Mouse (Mus musculus) heart, embryonic 14.5 days (tissue): ENCODE results near the gene Syn3. TPM values are rescaled to one million over a fixed set of nuclear protein-coding genes. Genes with fewer than 3 reads are reported as not detected.

Source experiments
- ATAC-seq: fragments of 200-750 bp; cut with Nextera tagmentation; 2 replicates; pipeline ENCODE4 v1.8.0; 2017; ENCODE audit warnings: low read depth, moderate TSS enrichment; ENCODE audit not compliant: insufficient number of reproducible peaks, insufficient read depth, low FRiP score
- H3K27ac ChIP-seq, 2 experiments: fragments of 200-500 bp in 1 of 2; fragments of 300-500 bp in 1 of 2; sonication (generic) in 1 of 2; replicated peaks in 1 of 2; 2 replicates each; pipeline ENCODE4 v1.5.1; 2012 to 2014; ENCODE audit warnings: low read depth in 2 of 2, low read length in 2 of 2, control low read depth in 1 of 2, mild to moderate bottlenecking in 1 of 2, mixed read lengths in 1 of 2; ENCODE audit not compliant: control insufficient read depth in 1 of 2, insufficient read depth in 1 of 2
- H3K27me3 ChIP-seq: fragments of 300-500 bp; sonication (generic); 2 replicates; pipeline ENCODE4 v1.6.1; 2014; ENCODE audit warnings: mild to moderate bottlenecking, low read length, control low read depth; ENCODE audit not compliant: control insufficient read depth, insufficient read depth
- H3K36me3 ChIP-seq: fragments of 300-500 bp; sonication (generic); 2 replicates; pipeline ENCODE4 v1.6.1; 2014; ENCODE audit warnings: mild to moderate bottlenecking, control low read depth, low read length, mixed read lengths; ENCODE audit not compliant: control insufficient read depth, insufficient read depth
- H3K4me1 ChIP-seq, 2 experiments: fragments of 200-500 bp in 1 of 2; fragments of 300-500 bp in 1 of 2; sonication (generic) in 1 of 2; 2 replicates each; pipeline ENCODE4 v1.6.1; 2012 to 2014; ENCODE audit warnings: low read length in 2 of 2, control low read depth in 1 of 2, mixed read lengths in 1 of 2; ENCODE audit not compliant: control insufficient read depth in 2 of 2, insufficient read depth in 2 of 2
- H3K4me2 ChIP-seq: fragments of 300-500 bp; sonication (generic); 2 replicates; pipeline ENCODE4 v1.6.1; 2014; ENCODE audit warnings: mild to moderate bottlenecking, low read length
- H3K4me3 ChIP-seq, 2 experiments: fragments of 200-500 bp in 1 of 2; fragments of 300-500 bp in 1 of 2; sonication (generic) in 1 of 2; 2 replicates each; pipeline ENCODE4 v1.5.1; 2012 to 2014; ENCODE audit warnings: low read length in 2 of 2, mild to moderate bottlenecking in 2 of 2, control low read depth in 1 of 2, low read depth in 1 of 2, moderate library complexity in 1 of 2; ENCODE audit not compliant: control insufficient read depth in 1 of 2, insufficient read depth in 1 of 2
- H3K9ac ChIP-seq: fragments of 300-500 bp; sonication (generic); 2 replicates; pipeline ENCODE4 v1.6.1; 2014; ENCODE audit warnings: mild to moderate bottlenecking, low read length
- H3K9me3 ChIP-seq: fragments of 300-500 bp; sonication (generic); 2 replicates; pipeline ENCODE4 v1.6.1; 2016; ENCODE audit warnings: low read length, control low read depth; ENCODE audit not compliant: control insufficient read depth
- WGBS: fragments of 180-500 bp; shearing (Covaris S2); extraction: QIAGEN DNeasy Blood & Tissue Kit; methylation state at CpG from one replicate; pipeline ENCODE4 v1.1.7; 2014; 5-methylcytosine and 5-hydroxymethylcytosine counted together
- polyA plus RNA-seq: library from polyadenylated mRNA; unstranded; fragments of >200 nt; fragmentation: Nextera tagmentation; extraction: Ambion mirVana; gene quantifications from 2 replicates; pipeline ENCODE4 v1.2.1, GENCODE M21; 2014

The Syn3 gene
- polyA plus RNA-seq, 1 experiment from 2014 or later: 1.1 TPM

DNA sequence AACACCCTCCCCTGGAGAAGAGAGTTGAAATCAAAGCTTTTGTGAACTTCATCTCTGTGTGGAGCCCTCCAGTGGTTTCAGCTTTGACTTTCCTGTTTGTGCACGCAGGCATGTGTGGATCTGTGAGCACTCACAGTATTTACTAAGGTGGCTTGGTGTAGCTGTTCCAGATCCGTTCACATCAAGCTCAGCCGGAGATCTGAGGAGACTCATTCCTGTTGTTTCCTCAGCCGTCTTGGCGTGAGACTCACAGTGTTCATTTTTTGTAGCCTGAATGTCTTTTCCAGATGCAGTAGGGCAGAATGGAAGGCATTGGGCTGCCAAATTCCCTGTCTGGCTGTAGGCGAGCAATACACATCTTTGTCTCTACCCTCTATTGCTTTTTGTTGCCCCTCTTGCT is 268.7 kb downstream of the Syn3 start:
- H3K4me2 ChIP-seq: no peak overlapping the region
- H3K4me3 ChIP-seq: no peak overlapping the region
- ATAC-seq: no peak
- WGBS: 80% methylated on average over 6 of the region's 6 CpGs
- H3K9me3 ChIP-seq: no peaks in the 10 kb centered on the region
- no peaks in the 10 kb centered on the region for H3K27me3 ChIP-seq
- no peaks in the 10 kb centered on the region for H3K4me1 ChIP-seq
- H3K9ac ChIP-seq: no peak overlapping the region
- H3K27ac ChIP-seq: no peak overlapping the region
- no peaks in the 10 kb centered on the region for H3K36me3 ChIP-seq

DNA sequence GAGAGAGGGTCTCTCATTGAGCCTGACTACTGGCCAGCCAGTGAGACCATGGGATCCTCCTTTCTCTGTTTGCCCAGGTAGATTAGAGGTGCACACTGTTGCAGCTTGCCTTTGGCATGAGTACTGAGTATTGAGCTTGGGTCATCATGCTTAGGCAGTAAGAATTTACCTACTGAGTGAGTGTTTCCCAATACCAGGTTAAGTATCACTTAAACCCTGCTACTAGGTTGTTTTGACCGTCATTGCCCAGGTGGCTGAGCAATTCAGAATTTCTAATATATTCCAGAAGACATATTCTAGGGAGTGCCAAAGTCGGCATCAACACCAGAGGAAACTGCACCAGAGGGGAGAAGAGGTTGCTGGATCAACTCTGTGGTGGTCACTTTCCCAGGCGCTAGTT is 273.2 kb downstream of the Syn3 start:
- Histone ChIP-seq H3K36me3 (no peaks in the 10 kb centered on the region), H3K9me3 (no peaks in the 10 kb centered on the region), H3K27ac (no peak overlapping the region), H3K9ac (no peak overlapping the region), H3K4me2 (no peak overlapping the region), H3K27me3 (no peaks in the 10 kb centered on the region), H3K4me3 (no peak overlapping the region), H3K4me1 (no peaks in the 10 kb centered on the region)
- ATAC-seq: no peak
- WGBS: 78% methylated on average over 3 of the region's 3 CpGs

DNA sequence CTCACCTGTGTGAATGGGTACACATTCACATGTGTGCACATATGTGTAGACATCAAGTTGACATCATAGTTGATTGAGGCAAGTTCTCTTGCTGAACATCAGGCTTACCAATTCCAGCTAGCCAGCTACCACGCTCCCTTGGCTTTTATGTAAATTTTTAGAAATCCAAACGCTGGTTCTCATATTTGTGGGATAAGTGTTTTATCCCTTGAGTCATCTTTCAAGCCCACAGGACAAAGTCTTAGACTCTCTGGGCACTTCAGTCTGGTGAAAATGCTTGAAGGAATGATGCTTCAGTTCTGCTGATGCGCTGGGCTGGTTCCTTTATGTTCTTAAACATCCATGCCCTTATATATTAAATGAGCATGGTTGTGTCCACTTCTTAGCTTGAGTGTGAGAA is 279.7 kb downstream of the Syn3 start:
- no peak overlapping the region for H3K4me2 ChIP-seq
- no peak for ATAC-seq
- H3K4me3 ChIP-seq: no peak overlapping the region
- H3K36me3 ChIP-seq: no peaks in the 10 kb centered on the region
- 80% methylated on average over 3 of the region's 3 CpGs for WGBS
- no peak overlapping the region for H3K27ac ChIP-seq
- no peaks in the 10 kb centered on the region for H3K27me3 ChIP-seq
- H3K4me1 ChIP-seq: no peaks in the 10 kb centered on the region
- no peaks in the 10 kb centered on the region for H3K9me3 ChIP-seq
- no peak overlapping the region for H3K9ac ChIP-seq

DNA sequence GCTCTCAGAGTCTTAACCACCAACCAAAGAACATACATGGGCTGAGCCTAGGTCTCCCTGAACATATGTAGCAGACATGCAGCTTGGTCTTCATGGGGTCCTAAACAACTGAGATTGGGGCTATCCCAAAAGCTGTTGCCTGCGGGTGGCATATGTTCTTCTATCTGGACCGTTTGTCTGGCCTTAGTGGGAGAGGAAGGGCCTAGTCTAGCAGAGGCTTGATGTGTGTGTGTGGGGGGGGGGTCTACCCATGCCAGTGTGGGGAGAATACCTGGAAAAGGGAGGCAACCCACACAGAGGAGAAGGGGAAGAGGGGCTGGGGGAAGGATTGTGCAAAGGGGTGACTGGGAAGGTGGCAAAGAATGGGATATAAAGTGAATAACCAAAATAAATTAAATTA is 281.9 kb downstream of the Syn3 start:
- Histone ChIP-seq H3K4me3 (no peak overlapping the region), H3K9me3 (no peaks in the 10 kb centered on the region), H3K4me2 (no peak overlapping the region), H3K27me3 (no peaks in the 10 kb centered on the region), H3K9ac (no peak overlapping the region), H3K27ac (no peak overlapping the region), H3K36me3 (no peaks in the 10 kb centered on the region), H3K4me1 (no peaks in the 10 kb centered on the region)
- ATAC-seq: no peak
- WGBS: 81% methylated on average over 2 of the region's 2 CpGs

DNA sequence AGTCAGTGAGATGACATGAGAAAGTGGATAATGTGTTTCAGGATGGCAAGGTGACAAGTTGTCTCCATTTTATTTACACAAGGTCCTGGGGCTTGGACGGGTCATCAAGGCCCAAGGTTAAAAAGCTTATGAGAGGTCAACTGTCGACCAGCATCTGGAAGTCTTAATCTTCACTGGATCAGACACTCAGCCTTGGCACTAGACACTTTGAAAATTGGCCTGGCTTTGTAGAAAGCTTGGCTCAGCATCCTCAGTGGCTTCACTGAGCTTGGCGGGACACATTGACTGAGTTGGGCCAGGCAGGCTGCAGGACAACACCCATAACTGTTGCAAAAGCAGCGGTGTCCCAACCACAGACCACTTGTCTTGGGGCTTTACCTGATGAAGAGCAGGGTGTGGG is 286.6 kb downstream of the Syn3 start:
- no peak for ATAC-seq
- H3K4me3 ChIP-seq: no peak overlapping the region

DNA sequence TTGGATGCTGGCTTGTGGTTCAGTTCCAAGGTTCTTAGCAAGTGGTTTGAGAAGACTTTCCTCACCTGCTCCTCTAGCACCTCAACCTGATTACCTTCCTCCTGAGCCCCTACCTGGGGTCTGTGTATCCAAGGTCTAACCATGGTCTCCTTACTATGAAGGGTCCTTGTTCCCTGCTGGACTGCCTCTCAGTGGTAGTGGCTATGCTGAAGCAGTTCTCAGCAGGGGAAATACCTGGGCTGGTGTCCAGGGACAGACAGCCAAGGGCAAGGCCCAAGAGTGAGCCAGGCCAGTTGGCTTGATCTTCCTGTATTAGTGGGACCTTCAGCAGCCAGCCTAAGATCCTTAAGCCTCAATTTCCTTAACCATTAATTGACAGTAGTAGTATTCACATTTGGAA is 294.8 kb downstream of the Syn3 start:
- no peak overlapping the region for H3K9ac ChIP-seq
- no peaks in the 10 kb centered on the region for H3K4me1 ChIP-seq
- H3K9me3 ChIP-seq: no peaks in the 10 kb centered on the region
- no peak overlapping the region for H3K4me2 ChIP-seq
- no peak overlapping the region for H3K4me3 ChIP-seq
- ATAC-seq: no peak
- H3K27me3 ChIP-seq: no peaks in the 10 kb centered on the region
- H3K27ac ChIP-seq: no peak overlapping the region
- H3K36me3 ChIP-seq: no peaks in the 10 kb centered on the region

More for the DNA sequence above, 286.6 kb downstream of the Syn3 start:
- H3K9ac ChIP-seq: no peak overlapping the region
- H3K9me3 ChIP-seq: no peaks in the 10 kb centered on the region
- 73% methylated on average over 4 of the region's 4 CpGs for WGBS
- no peaks in the 10 kb centered on the region for H3K36me3 ChIP-seq
- H3K27me3 ChIP-seq: no peaks in the 10 kb centered on the region
- H3K4me2 ChIP-seq: no peak overlapping the region
- no peak overlapping the region for H3K27ac ChIP-seq
- no peaks in the 10 kb centered on the region for H3K4me1 ChIP-seq

DNA sequence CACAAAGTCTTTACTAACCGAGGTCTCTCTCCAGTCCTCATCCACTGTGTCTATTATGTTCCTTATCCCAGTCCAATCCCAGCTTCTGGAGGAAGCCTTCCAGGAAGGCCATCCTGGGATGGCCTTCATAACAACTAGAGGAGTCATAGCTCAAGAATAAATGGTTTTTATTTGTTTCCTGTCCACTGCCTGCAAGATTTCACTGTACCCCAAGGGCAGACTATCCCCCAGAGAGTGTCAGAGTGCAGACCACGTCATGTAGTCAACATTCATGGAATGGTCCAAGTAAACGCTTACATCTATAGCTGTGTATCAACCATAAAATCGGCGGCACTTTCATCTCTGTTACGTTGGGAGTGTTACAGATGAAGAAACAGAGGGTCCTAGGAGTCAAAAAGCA is 295.5 kb downstream of the Syn3 start:
- no peaks in the 10 kb centered on the region for H3K4me1 ChIP-seq
- no peak for ATAC-seq
- H3K9ac ChIP-seq: no peak overlapping the region
- no peak overlapping the region for H3K4me2 ChIP-seq
- no peak overlapping the region for H3K4me3 ChIP-seq
- H3K36me3 ChIP-seq: no peaks in the 10 kb centered on the region
- no peaks in the 10 kb centered on the region for H3K9me3 ChIP-seq
- H3K27ac ChIP-seq: no peak overlapping the region
- no peaks in the 10 kb centered on the region for H3K27me3 ChIP-seq
- 81% methylated on average over 6 of the region's 6 CpGs for WGBS

DNA sequence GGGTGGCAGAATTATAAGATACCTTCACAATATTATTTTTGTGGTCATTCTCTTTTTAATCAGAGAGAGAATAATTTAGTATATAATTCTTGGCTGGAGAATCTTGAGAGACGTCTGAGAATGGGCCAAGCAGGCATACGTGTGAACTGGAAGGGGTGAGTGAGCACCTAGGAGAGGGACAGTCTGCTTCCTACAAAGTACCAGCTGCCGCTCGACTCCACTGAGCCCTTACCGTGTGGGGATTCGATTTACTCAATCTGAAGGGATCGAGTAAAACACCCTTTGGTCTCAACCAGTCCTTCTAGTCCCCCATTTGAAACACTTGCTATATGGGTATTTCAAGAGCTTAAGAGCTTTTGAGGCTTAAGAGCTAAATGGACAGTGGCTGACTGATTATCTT is 296.9 kb downstream of the Syn3 start:
- WGBS: 63% methylated on average over 7 of the region's 7 CpGs
- Histone ChIP-seq H3K4me1 (no peaks in the 10 kb centered on the region), H3K4me2 (no peak overlapping the region), H3K27ac (no peak overlapping the region), H3K4me3 (no peak overlapping the region), H3K27me3 (no peaks in the 10 kb centered on the region), H3K9ac (no peak overlapping the region), H3K36me3 (no peaks in the 10 kb centered on the region), H3K9me3 (no peaks in the 10 kb centered on the region)
- ATAC-seq: no peak
